ENCODE assay signal across 23 mouse cellular contexts in genomic region chr10:38353526-38353925, GRCm38 (mm10).
DNase-seq lines count a peak whose midpoint lies in the region; ATAC-seq and TF ChIP-seq lines count a peak whose summit lies in the region.
"Had no signal": no experiment of that assay in that cellular context is flagged by ENCODE, and none has a peak within 500 bp of the region (broad histone marks: within the 10 kb centered on the region; RNA-seq: fewer than 3 reads in every experiment).

No protein-coding gene starts in this region.

- H3K9ac ChIP-seq in hindbrain, embryonic 16.5 days (ENCODE audit: low read depth, low read length), result no peak overlapping the region
- H3K9ac ChIP-seq in hindbrain, embryonic 12.5 days, result no peak overlapping the region
- no peak overlapping the region for H3K9ac ChIP-seq in kidney, embryonic 14.5 days (ENCODE audit: low read depth, low read length)
- H3K9ac ChIP-seq: forebrain, embryonic 12.5 days; heart, embryonic 13.5 days; limb, embryonic 12.5 days; liver, embryonic 12.5 days had no signal

- H3K27me3 ChIP-seq in hindbrain, embryonic 16.5 days (replicated peaks; ENCODE audit: control insufficient read depth, insufficient read depth, low read length), result no peaks in the 10 kb centered on the region
- no peaks in the 10 kb centered on the region for H3K27me3 ChIP-seq in hindbrain, embryonic 12.5 days
- H3K27me3 ChIP-seq in kidney, embryonic 14.5 days (ENCODE audit: control insufficient read depth, insufficient read depth, low read length), result no peaks in the 10 kb centered on the region
- H3K27me3 ChIP-seq: forebrain, embryonic 12.5 days; heart, embryonic 13.5 days; limb, embryonic 12.5 days; liver, embryonic 12.5 days had no signal

- no peaks in the 10 kb centered on the region for H3K36me3 ChIP-seq in hindbrain, embryonic 16.5 days (ENCODE audit: control insufficient read depth, insufficient read depth, low read length)
- H3K36me3 ChIP-seq in hindbrain, embryonic 12.5 days, result no peaks in the 10 kb centered on the region
- H3K36me3 ChIP-seq in kidney, embryonic 14.5 days (ENCODE audit: control insufficient read depth, insufficient read depth, low read length), result no peaks in the 10 kb centered on the region
- H3K36me3 ChIP-seq: forebrain, embryonic 12.5 days; heart, embryonic 13.5 days; limb, embryonic 12.5 days; liver, embryonic 12.5 days had no signal

- no peaks in the 10 kb centered on the region for H3K4me1 ChIP-seq in hindbrain, embryonic 16.5 days (ENCODE audit: control insufficient read depth, insufficient read depth, low read depth, low read length)
- H3K4me1 ChIP-seq in hindbrain, embryonic 12.5 days, result peaks cover 7% of the 10 kb centered on the region; the same call in 1 of the 2 replicates
- no peaks in the 10 kb centered on the region for H3K4me1 ChIP-seq in kidney, embryonic 14.5 days (ENCODE audit: control insufficient read depth, insufficient read depth, low read length)
- H3K4me1 ChIP-seq in lung, adult 2 months (ENCODE audit: control insufficient read depth, insufficient read depth, low read length), result no peaks in the 10 kb centered on the region
- H3K4me1 ChIP-seq: heart, embryonic 13.5 days; limb, embryonic 12.5 days; liver, embryonic 12.5 days had no signal

- peak; percentile 12 for DNase-seq in kidney, postnatal 14 days
- DNase-seq in lung, postnatal 10 days, result peak; percentile 4
- DNase-seq in lung, adult 2 months, result no peak
- peak; percentile 78 for DNase-seq in brain, embryonic 14.5 days (ENCODE audit: low read depth)
- DNase-seq in spleen, postnatal 14 days (ENCODE audit: low spot score in 2 of 2), result no peak
- DNase-seq: adrenal gland, adult 2 months; B cell, adult 2 months; cerebellum, adult 11-12 months; cerebellum, postnatal 10 days; gastrocnemius, postnatal 36 days; heart, adult 2 months; heart, postnatal 14 days; kidney, adult 11 months; layer of hippocampus, postnatal 36 days; lung, adult 18-20 months; thymus, postnatal 14 days had no signal

- WGBS in hindbrain, embryonic 16.5 days, result 59% methylated on average over 5 of the region's 5 CpGs
- WGBS in hindbrain, embryonic 12.5 days, result 71% methylated on average over 5 of the region's 5 CpGs
- WGBS in kidney, embryonic 14.5 days, result 42% methylated on average over 5 of the region's 5 CpGs
- 63% methylated on average over 5 of the region's 5 CpGs for WGBS in lung, adult 2 months

- TF ChIP-seq POLR2A in lung, adult 2 months (IDR thresholded peaks at IDR 0.05; ENCODE audit: borderline replicate concordance, extremely low read depth, low read depth, low read length), result no peak
- TF ChIP-seq POLR2A in brain, embryonic 14.5 days (IDR thresholded peaks at IDR 0.05; ENCODE audit: borderline replicate concordance, extremely low read depth, insufficient read depth, insufficient read length, poor library complexity, severe bottlenecking), result no peak

- no peak for TF ChIP-seq CTCF in lung, adult 2 months (IDR thresholded peaks at IDR 0.05; ENCODE audit: insufficient read depth, low read length)
- no peak for TF ChIP-seq CTCF in brain, embryonic 14.5 days (IDR thresholded peaks at IDR 0.05; ENCODE audit: borderline replicate concordance, extremely low read depth, insufficient read depth, insufficient read length)

- H3K9me3 ChIP-seq in hindbrain, embryonic 16.5 days (ENCODE audit: control insufficient read depth, low read length), result no peaks in the 10 kb centered on the region
- no peaks in the 10 kb centered on the region for H3K9me3 ChIP-seq in hindbrain, embryonic 12.5 days (replicated peaks)
- no peaks in the 10 kb centered on the region for H3K9me3 ChIP-seq in kidney, embryonic 14.5 days (ENCODE audit: control insufficient read depth, low read length)
- H3K9me3 ChIP-seq: forebrain, embryonic 12.5 days; heart, embryonic 13.5 days; limb, embryonic 12.5 days; liver, embryonic 12.5 days had no signal

- no peak overlapping the region for H3K4me2 ChIP-seq in hindbrain, embryonic 16.5 days (ENCODE audit: low read length)
- no peak overlapping the region for H3K4me2 ChIP-seq in hindbrain, embryonic 12.5 days (replicated peaks)
- H3K4me2 ChIP-seq in kidney, embryonic 14.5 days (replicated peaks; ENCODE audit: low read depth, low read length), result no peak overlapping the region
- H3K4me2 ChIP-seq: forebrain, embryonic 12.5 days; heart, embryonic 13.5 days; limb, embryonic 12.5 days; liver, embryonic 12.5 days had no signal

- peak; percentile 82 for ATAC-seq in hindbrain, embryonic 16.5 days
- no peak for ATAC-seq in hindbrain, embryonic 12.5 days (ENCODE audit: low FRiP score)
- ATAC-seq in kidney, embryonic 14.5 days (ENCODE audit: low FRiP score, low TSS enrichment), result no peak; the same call in 1 of the 2 replicates
- ATAC-seq: liver, embryonic 12.5 days had no signal

- H3K27ac ChIP-seq in hindbrain, embryonic 16.5 days (ENCODE audit: low read depth, low read length), result no peak overlapping the region
- no peak overlapping the region for H3K27ac ChIP-seq in hindbrain, embryonic 12.5 days
- no peak overlapping the region for H3K27ac ChIP-seq in kidney, embryonic 14.5 days (ENCODE audit: low read depth, low read length)
- H3K27ac ChIP-seq: forebrain, embryonic 12.5 days; heart, adult 2 months; heart, embryonic 13.5 days; limb, embryonic 12.5 days; liver, embryonic 12.5 days had no signal

- no peak overlapping the region for H3K4me3 ChIP-seq in hindbrain, embryonic 16.5 days (ENCODE audit: low read length)
- no peak overlapping the region for H3K4me3 ChIP-seq in hindbrain, embryonic 12.5 days
- H3K4me3 ChIP-seq in kidney, embryonic 14.5 days (ENCODE audit: low read length), result no peak overlapping the region
- H3K4me3 ChIP-seq in lung, adult 2 months (replicated peaks; ENCODE audit: extremely low read depth, low read depth, low read length), result no peak overlapping the region
- H3K4me3 ChIP-seq: forebrain, embryonic 12.5 days; heart, adult 2 months; heart, embryonic 13.5 days; limb, embryonic 12.5 days; liver, embryonic 12.5 days had no signal

Comparison
In these comparisons a context has a peak if more than half of its experiments do, and no peak if none do; other contexts are left out.
1. DNase-seq: peak in kidney, postnatal 14 days (single experiment), lung, postnatal 10 days (single experiment) and brain, embryonic 14.5 days (single experiment); none in lung, adult 2 months (single experiment) and spleen, postnatal 14 days (0 of 2).